Mouse (Mus musculus) right cerebral cortex, postnatal 36 days (tissue): ENCODE measurements around the gene Atxn3.
"Not testable (repeated sequence)": the region's sequence is repeated elsewhere in the genome, so short reads cannot be mapped to it uniquely, and the experiment has no call there.

Source experiments
- DNase-seq, 2 experiments: peaks; one replicate each; pipeline ENCODE4 v3.0.0; 2022; ENCODE audit warnings: low spot score in 2 of 2, mixed read lengths in 1 of 2

Atxn3 gene

DNA sequence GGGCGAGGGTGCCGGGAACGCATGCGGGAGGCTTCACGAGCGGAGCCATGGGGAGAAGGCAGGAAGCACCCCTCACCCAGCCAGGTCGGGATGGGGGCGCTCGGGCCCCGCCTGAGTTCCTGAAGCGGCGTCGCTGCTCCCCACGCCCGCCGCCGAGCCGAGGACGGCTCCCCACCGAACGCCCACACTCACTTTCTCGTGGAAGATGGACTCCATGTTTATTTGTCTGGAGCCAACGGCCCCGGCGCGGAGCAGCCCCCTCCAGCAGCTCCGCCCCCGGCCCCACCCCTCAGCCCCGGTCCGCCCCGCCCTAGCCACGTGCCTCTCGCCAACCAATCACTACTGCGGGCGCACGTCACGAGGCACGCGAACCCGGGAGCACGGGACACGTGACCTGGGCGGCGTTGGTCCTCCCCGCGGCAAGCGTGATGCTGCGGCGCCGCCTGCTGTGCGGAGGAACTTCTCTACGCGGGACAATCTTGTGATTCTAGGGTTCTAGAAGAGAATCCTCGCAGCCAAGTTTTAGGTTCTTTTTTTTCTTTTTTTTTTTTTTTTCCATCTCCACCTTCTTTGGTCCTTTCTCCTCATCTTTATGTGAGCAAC lies at the start of gene Atxn3:
Atxn3 (minus strand) TSS at position 305 of the 603 bp plus-strand sequence.
- DNase-seq: peak; percentile 96 to 97

DNA sequence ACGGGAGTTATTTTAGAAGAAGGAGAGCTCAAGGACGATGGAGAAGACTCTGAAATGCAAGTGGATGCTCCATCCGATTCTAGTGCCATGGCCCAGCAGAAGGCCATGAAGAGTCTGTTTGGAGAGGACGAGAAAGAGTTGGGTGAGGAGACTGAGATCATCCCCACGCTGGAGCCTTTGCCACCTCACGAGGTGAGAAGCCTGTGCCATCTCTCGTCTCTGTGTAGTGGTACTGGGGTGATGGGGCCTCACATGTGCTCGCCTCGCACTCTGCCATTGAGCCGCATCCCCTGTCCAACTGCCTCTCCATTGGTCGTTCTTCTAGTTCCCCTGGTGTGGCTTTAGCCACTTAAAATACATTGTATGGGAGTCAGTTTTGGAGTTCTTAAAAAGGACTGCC lies 42.7 kb upstream of the Atxn3 start:
- no peak for DNase-seq

DNA sequence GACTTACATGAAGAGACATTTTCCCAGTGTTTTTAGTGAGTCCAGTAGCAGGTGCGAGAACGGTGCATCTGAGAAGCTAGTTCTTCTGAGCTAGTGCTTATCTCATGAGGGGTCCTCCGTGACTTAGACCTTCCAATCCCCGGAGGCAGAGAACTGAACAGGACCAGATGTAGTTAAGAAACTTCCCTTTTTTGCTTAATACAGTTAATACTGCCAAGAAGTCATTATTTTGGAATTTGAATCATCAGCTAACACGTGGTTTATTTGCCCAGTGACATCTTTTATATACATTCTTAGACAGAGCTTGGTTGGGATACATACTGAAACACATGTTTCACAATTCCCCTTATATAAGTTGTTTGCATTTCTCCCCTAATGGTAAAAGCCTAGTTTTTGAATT lies 40.9 kb upstream of the Atxn3 start:
- no peak for DNase-seq

DNA sequence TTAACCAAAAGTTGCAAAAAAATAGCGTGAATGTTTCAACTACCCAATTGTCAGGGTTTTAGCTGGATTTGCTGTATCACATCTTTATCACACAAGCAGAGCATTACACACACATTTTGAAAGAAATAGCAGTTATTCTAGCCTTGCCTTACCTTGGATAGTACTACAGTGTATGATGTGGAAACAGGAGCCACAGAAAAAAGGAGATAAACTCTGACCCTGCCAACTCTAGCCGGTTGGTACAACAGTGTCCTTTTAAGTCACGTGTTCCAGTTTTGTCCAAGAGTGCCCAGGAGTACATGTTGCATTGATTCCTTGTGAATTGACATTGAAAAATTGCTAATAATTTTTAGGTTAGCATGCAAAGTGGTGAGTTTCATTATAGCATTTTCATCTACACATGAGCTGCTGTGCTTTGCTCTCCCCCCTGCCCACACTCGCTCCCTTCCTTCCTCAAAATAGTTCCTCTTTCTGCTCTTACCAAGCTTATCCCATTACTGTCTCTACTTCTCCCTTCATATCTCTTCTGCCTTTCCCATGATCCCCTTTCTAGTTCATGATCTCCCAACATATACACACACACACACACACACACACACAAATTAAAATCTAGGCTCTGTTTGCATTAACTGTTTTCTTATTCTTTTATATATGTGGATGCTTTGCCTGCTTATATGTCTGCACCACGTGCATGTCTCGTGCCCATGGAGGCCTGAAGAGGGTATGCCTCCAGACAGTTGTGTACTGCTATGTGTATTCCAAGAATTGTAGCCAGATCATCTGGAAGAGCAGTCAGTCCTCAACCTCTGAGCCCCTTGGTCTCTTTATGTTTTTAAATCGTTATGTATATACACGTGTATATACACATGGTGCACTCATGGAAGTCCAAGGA lies 36.8 kb upstream of the Atxn3 start:
- no peak for DNase-seq

DNA sequence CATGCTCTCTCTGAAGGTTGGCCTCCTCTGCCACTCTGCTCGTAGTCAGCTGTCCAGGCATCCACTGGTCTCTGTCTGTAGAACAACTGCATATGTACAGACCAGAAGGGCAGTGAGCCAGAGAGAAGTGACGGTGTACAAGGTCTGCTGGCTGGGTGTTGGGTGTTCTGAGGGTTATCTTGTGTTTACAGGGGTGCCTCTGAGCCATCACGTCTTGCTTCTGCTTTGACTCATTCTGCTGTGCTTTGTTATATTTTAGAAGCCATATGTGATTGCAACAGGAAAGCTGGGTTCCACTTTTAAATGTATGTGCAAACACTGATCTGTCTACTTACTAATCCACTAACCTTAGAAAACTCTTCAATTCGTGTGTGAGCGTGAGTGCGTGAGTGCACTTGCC lies 29.6 kb upstream of the Atxn3 start:
- DNase-seq: no peak

DNA sequence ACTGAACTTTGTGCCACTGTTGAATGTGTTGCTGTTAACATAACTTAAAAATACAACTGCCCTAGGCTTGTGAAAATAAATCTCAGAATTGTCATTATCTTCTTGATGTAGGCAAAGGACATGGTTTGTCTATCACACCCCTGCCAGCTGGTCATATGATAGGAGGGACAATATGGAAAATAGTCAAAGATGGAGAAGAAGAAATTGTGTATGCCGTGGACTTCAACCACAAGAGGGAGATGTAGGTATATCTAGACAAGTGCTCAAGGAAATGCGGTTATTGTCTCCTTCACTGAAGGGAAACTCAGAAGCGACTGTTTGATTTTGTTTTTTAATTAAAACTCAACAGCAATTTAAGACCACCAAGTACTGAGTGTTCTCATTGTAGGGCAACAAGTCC lies 27.1 kb upstream of the Atxn3 start:
- no peak for DNase-seq

DNA sequence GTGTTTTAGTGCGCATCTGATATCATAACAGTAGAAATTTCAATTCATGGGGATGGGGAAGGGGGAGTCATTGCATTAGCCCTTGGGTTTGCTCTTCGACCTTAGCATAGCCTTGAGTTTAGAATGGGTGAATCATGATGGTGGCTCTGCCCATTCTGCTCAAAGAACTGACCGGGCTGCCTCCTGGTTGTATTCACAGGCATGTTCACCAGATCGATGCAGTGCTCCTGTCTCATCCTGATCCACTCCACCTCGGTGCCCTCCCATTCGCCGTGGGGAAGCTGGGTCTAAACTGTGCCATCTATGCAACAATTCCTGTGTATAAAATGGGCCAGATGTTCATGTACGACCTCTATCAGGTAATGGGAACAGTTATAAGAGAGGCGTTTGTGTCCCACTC lies 24.9 kb upstream of the Atxn3 start:
- DNase-seq: no peak

DNA sequence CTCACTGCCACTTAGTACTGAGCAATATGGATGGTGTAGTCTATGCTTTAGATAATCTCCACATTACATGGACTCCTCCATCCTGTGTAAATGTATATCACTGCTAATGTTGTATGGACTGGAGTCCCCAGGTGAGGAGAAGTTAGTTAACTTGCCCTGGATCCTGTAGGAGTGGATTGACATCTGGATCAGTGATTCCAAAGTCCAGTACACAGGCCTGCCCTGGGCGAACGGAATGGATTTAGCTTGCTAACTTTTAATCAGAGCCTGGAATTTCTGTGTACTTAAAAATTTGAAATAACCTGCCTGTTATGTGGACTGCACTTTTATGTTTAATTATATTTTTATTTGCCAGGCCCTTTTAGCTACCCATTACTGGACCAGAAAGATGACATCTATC lies 23.5 kb upstream of the Atxn3 start:
- DNase-seq: no peak

DNA sequence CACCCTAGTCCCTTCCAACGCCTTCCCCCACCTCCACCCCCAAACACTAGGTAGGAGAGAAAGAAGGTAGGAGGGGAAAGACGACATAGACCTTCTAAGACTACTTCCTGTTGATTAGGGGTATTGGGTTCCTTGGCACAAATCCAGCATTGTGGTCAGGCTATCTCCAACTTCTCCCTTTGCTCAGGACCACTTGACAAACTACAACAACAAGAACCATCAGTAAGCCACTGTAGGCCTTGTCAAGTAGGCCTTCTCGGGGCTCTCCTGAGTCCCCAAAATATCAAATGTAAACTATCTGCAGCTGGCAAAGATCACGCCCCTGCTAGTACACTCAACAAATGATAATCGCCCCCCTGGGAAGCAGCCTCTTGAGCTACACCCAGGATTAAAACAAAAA lies 22.2 kb upstream of the Atxn3 start:
- DNase-seq: no peak

DNA sequence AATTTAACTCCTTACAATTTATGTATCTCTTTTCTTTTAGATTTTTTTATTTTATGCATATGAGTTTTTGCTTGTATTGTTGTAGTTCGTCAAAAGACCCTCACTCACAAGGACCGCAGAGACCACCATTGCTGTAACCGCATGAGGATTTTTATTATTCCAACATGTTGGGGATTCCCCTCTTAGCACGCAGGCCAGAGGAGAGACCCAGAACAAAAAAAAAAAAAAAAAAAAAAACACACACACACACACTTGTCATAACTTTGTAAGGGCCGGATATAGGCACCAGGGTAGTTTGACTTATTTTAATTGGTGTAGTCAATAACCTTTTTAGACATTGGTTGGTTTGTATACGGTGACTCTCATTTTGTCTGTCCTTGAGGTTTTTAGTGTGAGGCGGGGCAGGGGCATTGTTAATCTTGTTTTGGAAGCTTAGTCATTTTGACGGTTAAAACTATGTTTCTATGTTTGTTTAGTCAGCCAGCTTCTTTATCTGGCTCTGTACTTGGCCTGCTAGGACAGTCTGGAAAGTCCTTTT lies 21.2 kb upstream of the Atxn3 start:
- DNase-seq: no peak

DNA sequence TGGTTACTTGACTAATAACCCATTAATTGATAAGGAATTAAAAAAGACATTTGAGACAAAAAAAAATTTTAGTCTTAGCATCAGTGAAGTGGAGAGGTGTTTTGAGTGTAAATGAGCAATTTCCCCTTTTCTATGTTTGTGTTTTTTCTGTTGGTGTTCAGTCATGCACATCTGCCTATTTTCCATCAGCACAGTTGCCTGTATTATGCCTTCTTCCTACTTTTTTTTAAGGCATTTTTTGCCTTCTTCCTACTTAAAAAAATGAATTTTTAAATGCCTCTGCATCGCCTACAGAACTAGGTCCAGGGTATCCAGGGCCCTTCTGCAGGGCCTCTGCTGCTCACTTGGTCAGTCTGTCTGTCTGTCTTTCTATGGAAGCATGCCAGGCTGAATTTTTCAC lies 20.5 kb upstream of the Atxn3 start:
- DNase-seq: no peak

DNA sequence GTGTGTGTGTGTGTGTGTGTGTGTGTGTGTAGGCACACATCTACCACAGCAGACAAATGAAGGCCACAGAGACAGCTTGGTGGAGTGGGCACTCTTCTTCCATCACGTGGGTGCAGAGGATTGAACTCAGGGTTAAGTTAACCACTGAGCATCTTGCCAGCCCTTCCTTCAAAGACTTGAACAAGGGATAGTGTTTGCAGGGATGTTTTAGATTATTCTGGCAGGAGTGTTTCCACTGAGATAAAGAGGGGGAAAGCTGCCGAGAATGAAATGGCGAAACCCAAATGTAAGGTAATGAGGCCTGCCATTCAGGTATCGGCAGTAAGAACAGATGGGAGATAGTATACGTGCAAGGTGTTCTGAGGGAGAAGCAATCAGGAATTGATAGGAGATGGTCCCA lies 20.1 kb upstream of the Atxn3 start:
- DNase-seq: no peak

DNA sequence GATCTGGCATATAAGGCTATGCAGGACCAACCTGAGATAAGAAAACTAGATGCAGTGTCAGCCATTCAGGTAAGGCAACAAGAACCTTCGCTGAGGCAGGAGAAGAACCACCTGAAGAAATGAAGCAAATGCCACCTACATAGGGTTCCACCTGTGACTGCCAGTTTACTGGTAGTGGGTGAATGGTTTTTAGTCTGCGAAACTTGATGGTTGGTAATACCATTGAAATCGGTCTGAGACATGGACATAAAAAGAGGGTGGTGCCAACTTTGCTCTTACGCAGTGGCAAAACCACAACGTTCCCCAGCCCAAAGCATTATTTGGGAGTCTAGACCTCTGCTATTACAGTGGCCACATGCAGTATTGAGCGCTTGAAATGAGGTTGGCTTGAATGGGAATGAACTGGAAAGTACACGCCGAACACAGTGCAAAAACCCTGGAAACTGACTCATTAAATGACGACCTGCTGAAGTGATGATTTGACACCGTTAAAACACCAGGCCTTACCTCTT lies 19.4 kb upstream of the Atxn3 start:
- no peak for DNase-seq

DNA sequence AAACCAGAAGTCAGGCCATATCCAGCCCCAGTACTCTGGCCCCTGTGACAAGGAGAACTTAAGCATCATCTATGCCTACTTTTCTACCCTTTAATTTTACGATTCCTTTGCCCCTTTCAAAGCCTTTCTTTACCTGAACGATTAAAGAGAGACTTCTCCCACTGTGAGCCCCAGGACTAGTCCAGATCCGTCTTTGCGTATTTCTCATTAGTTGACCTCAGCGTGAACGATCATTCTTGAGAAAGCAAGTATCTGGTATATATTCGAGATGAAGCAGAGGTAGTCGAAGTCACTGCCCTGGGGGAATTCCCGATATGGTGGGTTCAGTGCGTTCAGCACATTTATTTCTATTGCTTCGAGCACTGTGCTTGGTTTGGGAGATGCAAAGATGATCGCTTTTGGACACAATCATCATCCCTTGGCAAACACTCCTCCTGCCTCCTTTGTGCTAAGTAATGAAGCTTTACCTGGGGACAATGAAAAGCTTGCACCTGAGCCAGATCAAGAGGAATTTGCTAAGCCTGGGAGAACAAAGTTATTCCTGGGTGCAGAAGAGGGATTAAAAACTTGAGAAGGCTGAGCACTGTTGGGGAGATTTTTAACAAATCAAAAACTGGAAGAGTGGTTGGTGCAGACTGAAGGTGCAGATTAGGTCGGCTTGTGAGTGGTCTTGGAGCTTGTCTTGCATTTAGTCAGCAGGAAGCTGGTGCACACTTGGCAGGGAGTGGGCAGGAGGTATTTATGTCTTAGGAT lies 18.8 kb upstream of the Atxn3 start:
- no peak for DNase-seq

DNA sequence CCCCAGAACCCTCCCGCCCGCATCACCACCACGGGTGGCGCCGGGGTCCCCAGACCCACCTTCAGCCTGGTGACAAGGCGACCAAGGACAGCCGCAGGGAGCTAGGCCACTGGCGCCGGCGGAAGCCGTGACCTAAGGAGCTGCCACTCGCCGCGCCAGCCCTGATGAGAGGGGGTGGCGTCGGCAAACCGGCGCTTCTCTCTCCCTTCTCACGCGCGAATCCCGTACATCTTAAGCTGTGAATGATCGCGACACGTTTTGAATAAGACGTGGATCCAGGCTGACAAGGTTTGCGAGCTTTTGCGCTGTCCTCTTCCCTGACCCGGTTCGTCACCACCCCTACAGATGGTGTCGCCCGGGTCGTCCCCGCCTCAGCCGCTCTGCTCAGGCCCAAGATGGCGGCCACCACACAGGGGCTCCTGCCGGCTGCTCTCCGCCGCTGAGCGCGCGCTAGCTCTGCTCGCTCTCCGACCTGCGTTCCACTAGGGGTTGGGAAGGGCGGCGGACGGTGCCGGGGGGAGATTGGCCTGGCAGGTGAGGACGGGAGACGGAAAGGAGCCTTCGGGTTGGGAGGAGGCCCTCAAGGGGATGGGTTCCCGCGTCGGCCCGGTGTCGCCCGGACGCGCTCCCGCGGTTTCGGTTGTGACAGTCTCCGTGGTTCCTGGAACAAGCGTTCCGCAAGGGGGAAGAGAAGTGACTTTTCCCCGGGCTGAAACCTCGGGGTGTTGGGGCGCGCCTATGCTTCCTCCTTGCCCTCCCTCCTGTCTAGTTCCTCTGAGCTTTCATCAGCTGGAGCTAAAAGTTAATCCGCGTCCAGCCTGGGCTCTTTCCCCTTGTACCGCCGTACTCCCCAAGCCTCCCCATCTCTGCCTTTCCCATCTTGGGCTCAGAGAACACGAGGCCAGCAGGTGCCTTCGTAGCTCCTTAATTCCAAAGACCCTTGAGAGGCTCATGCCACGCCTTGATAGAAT lies 17.8 kb upstream of the Atxn3 start, which contains the start of gene Cpsf2:
Cpsf2 (plus strand) TSS at position 388 of the 971 bp plus-strand sequence.
- DNase-seq: peak; percentile 72 to 75

DNA sequence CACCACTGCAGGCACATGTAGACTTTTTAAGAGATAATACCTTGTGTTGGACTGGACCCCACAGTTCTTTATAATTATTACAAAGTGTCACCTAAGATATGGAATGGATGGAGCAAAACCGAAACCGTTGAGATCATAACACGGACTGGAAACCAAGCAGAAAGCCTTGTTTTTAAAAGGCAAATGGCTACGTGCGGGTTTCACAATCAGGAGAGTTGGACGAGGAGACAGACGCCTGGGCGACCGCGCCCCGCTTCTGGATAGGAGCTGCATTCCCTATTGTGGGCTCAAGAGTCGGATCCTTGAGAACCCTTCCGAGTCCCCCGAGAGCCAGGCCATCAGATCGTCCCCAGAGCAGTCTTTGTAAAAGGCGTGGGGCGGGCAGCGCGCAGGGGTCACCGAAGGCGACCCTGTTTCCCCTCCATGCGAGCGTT lies 17.1 kb upstream of the Atxn3 start:
- no peak for DNase-seq

DNA sequence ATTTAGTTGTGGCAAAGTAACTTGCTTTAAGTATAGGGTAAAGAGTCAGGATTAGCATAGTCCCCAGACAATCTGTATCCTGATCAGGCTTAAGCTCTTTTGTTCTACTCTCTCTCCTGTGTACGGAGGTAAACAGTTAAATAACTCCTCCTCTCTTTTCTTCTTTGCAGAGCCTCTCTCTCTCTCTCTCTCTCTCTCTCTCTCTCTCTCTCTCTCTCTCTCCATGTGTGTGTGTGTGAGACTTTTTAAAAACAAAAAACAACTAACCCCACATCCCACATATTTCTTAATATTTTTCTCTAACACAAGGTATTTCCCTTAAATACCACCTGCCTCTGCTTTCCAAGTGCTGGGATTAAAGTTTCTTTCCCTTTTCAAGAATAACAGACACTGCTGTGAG lies 16.5 kb upstream of the Atxn3 start:
- DNase-seq: no peak

DNA sequence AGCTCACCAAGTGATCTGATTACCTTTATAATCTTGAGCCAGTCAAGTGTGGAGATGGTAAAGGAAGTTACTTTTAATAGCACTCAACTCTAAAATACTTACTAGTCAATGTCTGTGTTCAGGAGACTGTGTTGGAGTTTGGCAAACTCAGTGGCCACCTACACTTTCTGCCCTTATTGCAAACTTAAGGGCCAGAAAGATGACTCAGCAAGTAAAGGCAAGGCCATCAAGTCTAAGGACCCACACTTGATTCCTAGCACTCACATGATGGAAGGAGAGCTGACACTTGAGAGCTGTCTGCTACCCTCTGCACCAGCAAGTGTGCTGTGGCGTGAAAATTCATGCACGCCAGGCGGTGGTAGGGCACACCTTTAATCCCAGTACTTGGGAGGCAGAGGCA lies 14.2 kb upstream of the Atxn3 start:
- DNase-seq: no peak

DNA sequence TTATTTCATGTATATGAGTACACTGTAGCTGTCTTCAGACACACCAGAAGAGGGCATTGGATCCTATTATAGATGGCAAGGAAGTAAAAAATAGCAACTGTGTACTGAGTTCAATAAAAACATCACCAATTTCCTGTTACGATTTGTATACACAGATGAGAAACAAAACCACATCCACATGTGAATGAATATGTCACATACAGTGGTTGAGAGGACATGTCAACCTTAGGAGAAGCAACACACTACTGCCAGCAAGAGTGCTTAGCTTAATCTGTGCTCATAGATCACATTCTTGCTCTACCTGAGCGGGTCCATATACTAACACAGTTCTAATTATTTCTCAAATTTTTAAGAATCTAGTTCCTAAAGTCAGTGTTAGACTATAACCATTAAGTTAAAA lies 13.3 kb upstream of the Atxn3 start:
- no peak for DNase-seq

DNA sequence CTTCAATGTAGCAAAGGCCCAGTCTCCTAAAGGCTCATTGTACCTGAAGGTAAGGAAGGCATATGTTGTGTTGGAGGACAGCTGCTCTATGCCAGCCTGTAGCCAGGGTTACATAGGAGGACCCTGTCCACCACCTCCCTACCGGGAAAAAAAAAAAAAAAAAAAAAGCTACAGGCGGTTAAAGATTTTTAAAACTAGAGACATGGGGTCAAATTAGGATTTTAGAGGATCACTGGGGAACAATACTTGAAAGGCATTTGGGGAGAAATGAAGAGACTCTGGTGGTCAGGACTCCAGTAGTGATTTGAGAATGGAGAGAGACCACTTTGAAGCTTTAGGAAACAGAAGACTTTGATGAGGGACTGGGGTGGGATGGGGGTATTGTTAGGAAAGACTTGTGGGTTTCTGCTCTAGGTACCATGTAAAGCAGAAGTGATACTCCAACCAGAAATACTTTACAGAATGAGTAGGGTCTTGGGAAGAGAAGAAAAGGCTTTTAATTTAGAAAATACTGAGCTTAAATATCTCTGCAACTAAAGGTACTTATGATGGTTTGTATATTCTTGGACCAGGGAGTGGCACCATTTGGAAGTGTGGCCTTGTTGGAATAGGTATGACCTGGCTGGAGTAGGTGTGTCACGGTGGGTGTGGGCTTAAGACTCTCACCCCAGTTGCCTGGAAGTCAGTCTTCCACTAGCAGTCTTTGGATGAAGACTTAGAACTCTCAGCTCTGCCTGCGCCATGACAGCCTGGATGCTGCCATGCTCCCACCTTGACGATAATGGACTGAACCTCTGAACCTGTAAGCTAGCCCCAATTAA lies 1.1 kb upstream of the Atxn3 start:
- not testable (repeated sequence) for DNase-seq
